Mouse (Mus musculus) 416B (cell line): ENCODE data around the gene Tbc1d4.
"Not testable (repeated sequence)": the region's sequence is repeated elsewhere in the genome, so short reads cannot be mapped to it uniquely, and the experiment has no call there.

Experiments
- DNase-seq: peaks from one replicate; pipeline ENCODE4 v3.0.0; 2011; ENCODE audit warnings: low read depth

Tbc1d4 gene

GRCm38 (mm10) chr14:101595301-101596080 lies 13.5 kb downstream of the Tbc1d4 start:
- no peak for DNase-seq

DNA sequence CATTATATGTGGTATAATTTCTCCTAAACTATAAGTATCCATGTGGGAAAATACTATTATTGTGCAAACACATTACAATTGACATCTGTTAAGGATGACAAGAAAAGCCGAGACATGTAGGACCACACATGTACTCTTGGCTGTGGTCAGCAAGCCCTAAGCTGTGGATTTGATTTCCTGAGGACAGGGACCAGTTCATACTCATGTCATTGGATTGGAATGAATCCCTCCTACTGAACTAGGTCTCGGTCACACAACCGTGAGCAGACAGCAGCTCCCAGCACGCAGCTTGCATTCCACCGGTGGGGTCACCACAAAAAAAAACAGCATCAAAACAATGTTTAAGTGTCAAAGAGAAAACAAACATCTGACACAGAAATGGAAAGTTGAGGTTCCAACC lies 15.0 kb downstream of the Tbc1d4 start:
- no peak for DNase-seq

- no peak for DNase-seq
Observed at GRCm38 (mm10) chr14:101593340-101593739, 15.7 kb downstream of the Tbc1d4 start.

GRCm38 (mm10) chr14:101591101-101591500 lies 17.9 kb downstream of the Tbc1d4 start:
- DNase-seq, result no peak

DNA sequence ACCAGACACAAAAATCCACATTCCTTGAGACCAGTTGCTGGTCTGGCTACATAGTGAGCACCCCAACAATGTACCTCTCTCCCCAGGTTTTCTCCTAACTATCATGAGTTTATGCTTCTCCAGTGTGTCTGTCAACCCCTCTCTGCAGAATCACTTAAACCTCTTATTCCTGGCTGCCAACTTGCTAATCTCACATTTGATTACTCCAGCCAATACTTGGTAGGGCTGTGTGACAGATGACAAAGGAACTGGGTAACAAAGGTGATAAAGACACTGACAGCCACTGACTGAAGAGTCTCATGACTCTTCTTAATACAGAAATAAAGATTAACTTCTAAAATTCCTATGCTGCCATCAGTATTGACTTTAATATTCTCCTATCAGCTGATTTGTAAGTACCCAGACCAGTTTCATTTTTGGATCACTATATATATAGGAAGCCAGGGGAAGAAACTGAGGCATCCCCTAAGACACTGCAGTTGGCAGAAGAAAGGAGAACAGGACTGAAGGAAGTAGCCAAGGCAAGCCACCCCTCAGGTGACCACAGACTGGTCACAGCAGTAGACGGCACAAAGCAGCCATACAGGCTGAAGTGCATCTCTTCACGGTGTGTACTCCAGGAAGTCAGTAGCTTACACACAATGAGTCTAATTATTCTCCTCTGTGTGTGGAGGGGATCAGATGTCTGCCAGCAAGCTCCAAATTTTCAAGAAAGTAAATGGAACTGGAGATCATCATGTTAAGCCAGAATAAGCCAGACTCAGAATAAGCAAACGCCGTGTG lies 20.6 kb downstream of the Tbc1d4 start:
- DNase-seq, result not testable (repeated sequence)

DNA sequence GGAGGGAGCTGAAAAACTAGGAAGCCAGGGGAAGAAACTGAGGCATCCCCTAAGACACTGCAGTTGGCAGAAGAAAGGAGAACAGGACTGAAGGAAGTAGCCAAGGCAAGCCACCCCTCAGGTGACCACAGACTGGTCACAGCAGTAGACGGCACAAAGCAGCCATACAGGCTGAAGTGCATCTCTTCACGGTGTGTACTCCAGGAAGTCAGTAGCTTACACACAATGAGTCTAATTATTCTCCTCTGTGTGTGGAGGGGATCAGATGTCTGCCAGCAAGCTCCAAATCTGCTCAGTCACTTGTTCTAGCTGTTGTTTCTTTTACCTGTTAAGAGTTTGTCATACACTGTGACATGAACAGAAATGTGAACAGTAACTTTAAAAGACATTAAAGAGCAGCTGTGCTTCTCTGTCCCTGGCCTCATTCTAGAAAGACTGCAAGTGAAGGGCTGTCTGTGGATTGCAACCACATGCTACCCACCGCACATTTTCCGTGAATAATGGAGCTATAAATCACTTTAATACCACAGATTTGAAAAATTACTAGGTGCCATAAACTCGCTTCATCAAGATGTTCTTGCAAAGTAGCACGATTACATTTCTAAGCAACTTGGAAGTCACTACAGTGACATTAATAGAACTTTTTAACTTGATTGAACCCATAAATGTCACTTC lies 21.5 kb downstream of the Tbc1d4 start:
- DNase-seq, result not testable (repeated sequence)

DNA sequence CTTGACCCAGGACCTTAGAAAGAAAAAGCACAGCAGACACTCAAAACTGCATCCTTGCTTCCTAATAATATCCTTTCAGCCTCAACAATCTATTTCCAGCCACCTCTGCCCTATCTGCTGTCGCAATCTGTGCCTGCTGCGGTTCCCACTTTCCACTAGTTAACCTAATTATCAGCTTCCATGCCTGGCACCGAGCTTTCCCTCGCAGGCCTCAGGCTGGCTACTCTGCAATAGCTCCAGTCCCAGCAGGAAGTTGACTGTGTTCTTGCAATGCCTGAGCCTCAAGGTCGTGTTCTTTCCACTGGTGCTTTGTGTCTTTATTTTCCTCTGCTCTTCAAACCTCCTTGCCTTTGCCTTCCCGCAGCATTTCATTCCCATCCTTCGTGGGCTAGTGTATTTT lies 22.9 kb downstream of the Tbc1d4 start:
- DNase-seq, result peak; percentile 60

- peak; percentile 15 for DNase-seq
Observed at GRCm38 (mm10) chr14:101575651-101576050, 33.3 kb downstream of the Tbc1d4 start.

DNA sequence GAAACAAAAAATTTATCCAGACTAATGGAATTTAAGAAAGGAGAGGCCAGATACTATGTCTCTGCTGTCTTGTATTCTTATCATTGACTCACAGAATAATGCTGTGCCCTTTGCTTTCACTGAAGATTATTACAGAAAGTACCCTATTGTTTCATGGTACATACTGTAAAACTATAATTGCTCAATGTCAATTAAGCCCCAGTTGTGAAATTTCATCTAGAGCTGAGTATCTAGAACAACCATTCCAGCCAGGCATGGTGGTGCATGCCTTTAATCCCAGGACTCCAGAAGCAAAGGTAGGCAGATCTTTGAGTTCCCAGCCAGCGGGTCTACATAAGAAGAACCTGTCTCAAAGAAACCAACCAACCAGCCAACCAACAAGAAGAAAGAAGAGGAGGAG lies 34.5 kb downstream of the Tbc1d4 start:
- DNase-seq, result no peak

GRCm38 (mm10) chr14:101573107-101573614 lies 35.8 kb downstream of the Tbc1d4 start:
- no peak for DNase-seq

GRCm38 (mm10) chr14:101568828-101569227 lies 40.2 kb downstream of the Tbc1d4 start:
- DNase-seq, result peak; percentile 21

DNA sequence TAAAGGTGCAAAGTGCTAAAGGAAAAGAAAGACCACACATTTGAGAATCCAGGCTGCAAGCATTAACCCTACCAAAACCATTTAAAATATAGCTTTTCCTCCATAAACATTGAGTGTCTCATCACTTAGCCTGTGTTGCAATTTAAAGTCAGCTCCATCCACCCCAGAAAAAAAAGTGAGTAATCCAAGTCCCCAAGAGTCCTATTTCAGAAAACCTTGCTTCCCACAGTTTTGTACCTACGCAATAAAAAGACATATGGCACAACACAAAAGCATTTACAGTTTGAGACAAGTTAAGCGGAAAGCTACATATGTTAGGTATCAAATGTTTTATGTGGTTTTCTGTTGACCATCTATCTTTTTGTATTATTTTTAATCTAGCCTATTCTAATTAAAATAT lies 42.3 kb downstream of the Tbc1d4 start:
- DNase-seq, result peak; percentile 21

DNA sequence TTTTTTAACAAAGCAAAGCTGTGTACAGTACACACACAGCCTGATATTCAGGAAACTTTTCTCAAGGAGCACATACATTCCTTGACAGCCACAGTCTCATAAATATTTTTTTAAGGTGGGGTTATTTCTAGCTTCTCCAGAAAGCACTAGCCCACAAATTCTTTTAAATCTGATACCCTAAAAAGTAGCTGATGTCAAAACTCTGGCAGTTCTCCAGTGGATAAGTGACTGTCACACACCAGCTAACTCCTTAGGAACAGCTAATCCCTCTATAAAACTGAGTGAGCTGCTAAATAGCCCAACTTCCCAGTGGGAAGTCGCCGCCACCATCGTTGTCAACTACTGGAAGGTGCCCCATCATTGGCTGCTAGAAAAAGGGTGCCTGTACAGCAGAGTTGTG lies 43.3 kb downstream of the Tbc1d4 start:
- no peak for DNase-seq

GRCm38 (mm10) chr14:101561251-101561701 lies 47.7 kb downstream of the Tbc1d4 start:
- DNase-seq, result no peak

- DNase-seq, result no peak
Observed at GRCm38 (mm10) chr14:101559446-101559845, 49.5 kb downstream of the Tbc1d4 start.

DNA sequence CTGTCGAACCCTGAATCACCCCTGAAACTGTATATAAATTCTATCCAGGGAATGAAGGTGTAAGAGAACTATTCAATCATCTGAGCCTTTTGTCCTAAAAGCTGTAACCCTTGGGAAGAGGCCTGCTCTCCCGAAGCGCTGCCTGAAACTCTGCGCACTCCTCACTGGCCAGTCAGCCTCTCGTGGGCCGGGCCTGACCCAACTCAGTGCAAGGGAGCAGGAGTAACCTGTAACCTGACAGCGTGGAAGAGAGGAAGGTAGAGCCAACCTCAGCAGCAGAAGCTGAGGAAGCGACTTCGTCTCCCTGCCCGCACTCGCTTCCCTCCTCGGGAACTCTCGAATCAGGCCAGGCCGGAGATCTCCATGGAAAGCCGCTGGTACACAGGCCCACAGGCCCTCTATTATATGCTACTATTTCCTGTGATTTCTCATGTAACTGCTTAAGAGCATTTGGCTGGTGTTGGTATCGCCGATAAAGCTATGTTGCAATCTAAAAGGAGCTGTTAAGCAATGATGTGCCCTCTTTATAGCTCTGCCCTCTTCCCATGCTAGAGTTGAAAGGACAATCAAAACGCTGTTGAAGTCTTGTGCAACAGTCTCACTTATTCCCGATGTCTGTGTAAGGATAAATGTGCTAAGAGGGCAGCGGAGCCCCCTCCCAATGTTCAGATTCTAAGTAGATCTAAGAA lies 60.0 kb downstream of the Tbc1d4 start:
- peak; percentile 70 for DNase-seq

DNA sequence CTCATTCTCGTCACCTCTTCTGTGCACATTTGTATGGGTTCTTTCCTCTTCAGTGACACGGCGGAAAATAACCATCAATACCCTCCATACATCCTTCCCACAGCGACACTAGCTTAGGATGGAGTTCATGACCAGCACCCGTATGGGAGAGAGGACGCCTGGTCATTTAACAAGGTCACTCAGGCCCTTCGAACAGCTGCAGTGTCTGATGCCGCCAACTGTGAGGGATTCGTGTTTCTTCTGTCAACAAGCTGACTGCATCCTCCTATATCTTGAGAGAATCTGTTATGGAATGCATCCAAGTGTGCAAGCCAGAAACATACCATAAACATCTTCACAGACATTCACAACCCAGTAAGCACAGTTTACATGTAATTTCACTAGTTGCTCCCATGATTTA lies 67.1 kb downstream of the Tbc1d4 start:
- DNase-seq, result no peak

GRCm38 (mm10) chr14:101541141-101541540 lies 67.8 kb downstream of the Tbc1d4 start:
- no peak for DNase-seq

- no peak for DNase-seq
Observed at GRCm38 (mm10) chr14:101540466-101540865, 68.5 kb downstream of the Tbc1d4 start.

GRCm38 (mm10) chr14:101537906-101538305 lies 71.1 kb downstream of the Tbc1d4 start:
- DNase-seq, result no peak

- DNase-seq, result no peak
Observed at GRCm38 (mm10) chr14:101537413-101537812, 71.6 kb downstream of the Tbc1d4 start.
